Mouse (Mus musculus): Measurements from ENCODE around the gene H2-K1. TPM values are rescaled to one million over a fixed set of nuclear protein-coding genes. Genes with fewer than 3 reads are reported as not detected.

The H2-K1 gene
- polyA plus RNA-seq, 1 experiment from 2014 or later: 13.3 TPM

DNA sequence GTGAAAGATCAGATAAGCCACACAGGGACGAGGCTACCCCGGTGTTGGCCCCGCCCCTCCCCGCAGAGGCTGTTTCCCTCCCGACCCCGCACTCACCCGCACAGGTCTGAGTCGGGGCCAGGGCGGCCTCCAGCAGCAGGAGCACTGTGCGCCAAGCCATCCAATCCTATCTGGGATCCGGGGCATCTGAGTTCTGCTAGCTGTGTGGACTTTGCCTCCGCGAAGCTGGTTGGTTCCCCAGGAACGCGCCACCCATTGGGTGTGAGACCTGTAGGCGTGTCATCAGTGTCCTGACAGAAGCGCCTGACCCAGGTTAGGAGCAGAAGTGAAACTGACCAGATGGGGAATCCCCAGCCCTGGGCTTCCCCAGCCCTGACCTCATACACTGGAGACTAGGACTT is 21.5 kb downstream of the H2-K1 start:
- H3K27me3 ChIP-seq: peaks cover 63% of the 10 kb centered on the region
- H3K9ac ChIP-seq: peak overlapping the region; percentile 49
- no peaks in the 10 kb centered on the region for H3K9me3 ChIP-seq

GRCm38 (mm10) chr17:33977861-33978557 is 22.1 kb downstream of the H2-K1 start:
- Histone ChIP-seq H3K9me3 (no peaks in the 10 kb centered on the region), H3K27ac (replicated peaks) (no peak overlapping the region), H3K4me3 (peak overlapping the region; percentile 35), H3K36me3 (no peaks in the 10 kb centered on the region), H3K9ac (peak overlapping the region; percentile 49), H3K27me3 (peaks cover 69% of the 10 kb centered on the region), H3K4me2 (peak overlapping the region; percentile 56), H3K4me1 (replicated peaks) (peaks cover 26% of the 10 kb centered on the region)
- 2% methylated on average over 57 of the region's 57 CpGs for WGBS
- ATAC-seq (ENCODE audit: low read depth): no peak

More for the DNA sequence above, 21.5 kb downstream of the H2-K1 start:
- 3% methylated on average over 17 of the region's 17 CpGs for WGBS
- Histone ChIP-seq H3K27ac (replicated peaks) (no peak overlapping the region), H3K4me2 (peak overlapping the region; percentile 56), H3K4me1 (replicated peaks) (peaks cover 26% of the 10 kb centered on the region), H3K4me3 (peak overlapping the region; percentile 35), H3K36me3 (no peaks in the 10 kb centered on the region)
- no peak for ATAC-seq (ENCODE audit: low read depth)

DNA sequence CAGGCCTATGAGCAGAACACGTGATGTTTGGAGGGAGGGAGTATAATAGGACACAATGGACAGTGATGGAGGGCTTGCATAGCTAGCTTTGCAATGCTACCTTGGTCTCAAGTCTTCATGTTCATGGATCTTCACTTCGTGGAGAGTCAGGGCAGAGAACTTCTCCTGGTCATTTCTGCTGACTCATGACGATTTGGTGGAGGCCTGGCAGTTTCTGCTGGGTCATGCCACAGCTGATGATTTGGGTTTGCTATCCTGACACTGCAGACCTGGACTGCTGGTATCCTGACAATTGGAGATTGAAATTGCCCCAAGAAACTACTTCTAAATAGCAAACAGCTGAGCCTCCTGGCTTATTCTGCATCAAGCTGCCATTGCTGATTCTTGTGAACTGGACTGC is 26.6 kb downstream of the H2-K1 start:
- ATAC-seq (ENCODE audit: low read depth): no peak
- H3K4me1 ChIP-seq (replicated peaks): peaks cover 10% of the 10 kb centered on the region
- no peaks in the 10 kb centered on the region for H3K36me3 ChIP-seq
- H3K4me3 ChIP-seq: no peak overlapping the region
- H3K9me3 ChIP-seq: no peaks in the 10 kb centered on the region
- no peak overlapping the region for H3K9ac ChIP-seq
- peaks cover 53% of the 10 kb centered on the region for H3K27me3 ChIP-seq
- no peak overlapping the region for H3K27ac ChIP-seq (replicated peaks)
- 64% methylated on average over 3 of the region's 3 CpGs for WGBS
- no peak overlapping the region for H3K4me2 ChIP-seq

- Histone ChIP-seq H3K4me1 (replicated peaks) (0 out of 2 replicates have a peak, but pooled peaks cover 1% of the 10 kb centered on the region), H3K36me3 (no peaks in the 10 kb centered on the region), H3K27me3 (peaks cover 45% of the 10 kb centered on the region), H3K4me3 (no peak overlapping the region), H3K9me3 (no peaks in the 10 kb centered on the region), H3K9ac (no peak overlapping the region), H3K4me2 (no peak overlapping the region), H3K27ac (replicated peaks) (no peak overlapping the region)
- ATAC-seq (ENCODE audit: low read depth): no peak
- 14% methylated on average over 1 of the region's 1 CpGs for WGBS
These were observed 27.5 kb downstream of the H2-K1 start for GRCm38 (mm10) chr17:33972691-33973090.

DNA sequence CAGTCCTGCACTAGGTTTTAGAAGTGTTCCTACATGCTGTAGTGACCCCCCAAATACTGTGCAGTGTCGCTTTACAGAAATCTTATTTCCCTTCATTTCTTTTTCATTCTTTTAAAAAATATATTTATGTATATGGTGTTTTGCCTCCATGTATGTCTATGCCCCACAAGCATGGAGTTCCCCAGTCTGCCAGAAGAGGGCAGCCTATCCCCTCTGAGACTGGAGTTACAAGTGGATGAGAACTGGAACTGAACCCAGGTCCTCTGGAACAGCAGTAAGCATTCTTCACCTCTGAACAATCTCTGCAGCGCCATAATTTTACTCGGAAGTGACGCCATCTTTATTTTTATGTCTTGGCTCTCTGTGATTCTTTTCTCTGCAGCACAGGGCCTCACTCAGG is 30.8 kb downstream of the H2-K1 start:
- Histone ChIP-seq H3K36me3 (peaks cover 22% of the 10 kb centered on the region), H3K27ac (replicated peaks) (no peak overlapping the region), H3K9me3 (no peaks in the 10 kb centered on the region), H3K9ac (no peak overlapping the region), H3K27me3 (peaks cover 17% of the 10 kb centered on the region), H3K4me2 (no peak overlapping the region), H3K4me3 (no peak overlapping the region), H3K4me1 (replicated peaks) (no peaks in the 10 kb centered on the region)
- ATAC-seq (ENCODE audit: low read depth): no peak
- 75% methylated on average over 4 of the region's 4 CpGs for WGBS

DNA sequence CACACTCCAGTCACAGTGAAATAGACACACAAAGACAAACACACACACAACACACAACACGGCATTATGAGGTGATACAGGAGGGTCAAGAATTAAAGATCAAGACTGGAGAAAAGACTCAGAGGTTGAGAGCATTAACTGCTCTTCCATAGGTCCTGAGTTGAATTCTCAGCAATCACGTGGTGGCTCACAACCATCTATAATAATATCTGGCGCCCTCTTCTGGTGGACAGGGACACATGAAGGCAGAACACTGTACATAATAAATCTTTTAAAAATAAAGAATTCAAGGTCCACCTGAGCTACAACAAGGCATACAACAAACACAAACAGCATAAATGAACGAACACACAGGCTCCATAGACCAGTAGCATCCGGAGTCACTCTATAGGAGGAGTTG is 31.2 kb downstream of the H2-K1 start:
- Histone ChIP-seq H3K4me1 (replicated peaks) (no peaks in the 10 kb centered on the region), H3K9me3 (no peaks in the 10 kb centered on the region), H3K4me3 (no peak overlapping the region), H3K27me3 (peaks cover 14% of the 10 kb centered on the region), H3K27ac (replicated peaks) (no peak overlapping the region), H3K4me2 (no peak overlapping the region), H3K9ac (no peak overlapping the region), H3K36me3 (peaks cover 25% of the 10 kb centered on the region)
- WGBS: 27% methylated on average over 5 of the region's 5 CpGs
- peak; percentile 64 for ATAC-seq (ENCODE audit: low read depth)

- H3K27me3 ChIP-seq: peaks cover 10% of the 10 kb centered on the region
- no peak overlapping the region for H3K4me2 ChIP-seq
- H3K9me3 ChIP-seq: no peaks in the 10 kb centered on the region
- H3K4me1 ChIP-seq (replicated peaks): no peaks in the 10 kb centered on the region
- no peak overlapping the region for H3K27ac ChIP-seq (replicated peaks)
- ATAC-seq (ENCODE audit: low read depth): peak; percentile 87
- H3K9ac ChIP-seq: no peak overlapping the region
- no peak overlapping the region for H3K4me3 ChIP-seq
- 2% methylated on average over 9 of the region's 9 CpGs for WGBS
- peaks cover 29% of the 10 kb centered on the region for H3K36me3 ChIP-seq
These were observed 31.7 kb downstream of the H2-K1 start for GRCm38 (mm10) chr17:33968489-33968888.

DNA sequence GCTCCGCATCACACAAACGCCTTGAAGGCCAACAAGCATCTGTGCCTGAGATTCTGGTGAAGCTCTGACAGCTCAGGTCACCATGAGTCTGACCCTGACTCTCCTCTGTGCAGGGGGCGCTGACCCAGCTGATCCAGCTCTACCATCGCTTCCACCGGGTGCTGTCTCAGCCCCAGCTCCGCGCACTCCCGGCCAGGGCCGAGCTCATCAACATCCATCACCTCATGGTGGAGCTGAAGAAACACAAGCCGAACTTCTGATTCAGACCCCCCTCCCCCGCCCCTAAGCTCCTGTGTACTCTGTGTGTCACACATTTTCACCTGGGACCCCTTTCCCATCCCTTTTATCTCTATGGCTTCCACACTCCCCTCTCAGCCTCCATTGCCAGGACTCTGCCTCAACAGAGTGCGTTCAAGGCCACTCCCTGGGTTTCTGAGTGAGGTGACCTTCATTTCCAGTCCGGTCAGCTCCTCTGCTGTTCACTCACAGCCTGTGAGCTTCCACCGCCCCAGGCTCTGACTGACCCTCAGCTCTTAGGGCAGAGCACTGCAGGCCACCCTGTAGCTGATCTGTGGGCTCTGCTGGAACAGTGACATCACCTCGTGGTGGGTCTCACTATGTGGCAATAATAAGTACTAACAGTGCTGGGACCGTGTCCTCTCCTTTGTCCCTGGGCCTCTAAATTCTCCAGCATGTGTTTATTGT is 34.1 kb downstream of the H2-K1 start:
- no peak overlapping the region for H3K9ac ChIP-seq
- ATAC-seq (ENCODE audit: low read depth): no peak
- H3K27ac ChIP-seq (replicated peaks): no peak overlapping the region
- H3K9me3 ChIP-seq: no peaks in the 10 kb centered on the region
- no peaks in the 10 kb centered on the region for H3K4me1 ChIP-seq (replicated peaks)
- no peak overlapping the region for H3K4me3 ChIP-seq
- H3K4me2 ChIP-seq: no peak overlapping the region
- no peaks in the 10 kb centered on the region for H3K27me3 ChIP-seq
- H3K36me3 ChIP-seq: peaks cover 54% of the 10 kb centered on the region
- WGBS: 91% methylated on average over 16 of the region's 16 CpGs

DNA sequence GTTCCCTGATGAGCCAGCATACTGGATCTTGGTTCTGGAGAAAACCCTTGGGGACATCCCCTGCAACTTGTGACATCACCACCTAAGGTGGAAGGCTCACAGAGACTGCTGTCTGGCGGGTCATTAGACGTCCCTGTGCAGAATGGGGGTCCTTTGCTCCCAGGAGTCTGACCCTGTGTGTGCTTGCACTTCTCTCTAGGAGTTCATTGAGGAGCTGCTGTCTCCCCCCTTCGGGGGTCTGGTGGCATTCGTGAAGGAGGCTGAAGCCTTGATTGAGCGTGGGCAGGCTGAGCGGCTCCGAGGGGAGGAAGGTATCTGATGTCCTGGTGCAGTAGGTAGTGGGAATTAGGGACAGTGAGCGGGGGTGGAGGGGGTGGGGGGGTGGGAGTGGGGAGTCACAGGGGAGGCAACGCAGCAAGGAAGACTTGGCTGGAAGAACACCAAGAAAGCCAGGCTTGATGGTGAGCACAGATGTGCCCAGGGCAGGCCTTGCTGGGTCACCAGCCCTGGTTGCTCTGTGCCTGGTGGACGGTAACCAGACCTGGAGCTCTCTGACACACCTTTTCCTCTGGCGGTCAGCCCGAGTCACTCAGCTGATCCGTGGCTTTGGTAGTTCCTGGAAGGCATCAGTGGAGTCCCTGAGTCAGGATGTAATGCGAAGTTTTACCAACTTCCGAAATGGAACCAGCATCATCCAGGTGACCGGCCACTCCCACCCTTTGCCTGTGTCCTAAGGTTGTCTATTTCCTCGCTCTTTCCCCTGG is 34.9 kb downstream of the H2-K1 start:
- ATAC-seq (ENCODE audit: low read depth): no peak
- Histone ChIP-seq H3K9me3 (no peaks in the 10 kb centered on the region), H3K36me3 (peaks cover 61% of the 10 kb centered on the region)

GRCm38 (mm10) chr17:33962876-33963275 is 37.3 kb downstream of the H2-K1 start:
- Histone ChIP-seq H3K36me3 (peaks cover 84% of the 10 kb centered on the region), H3K27me3 (no peaks in the 10 kb centered on the region)

More for the DNA sequence above, 34.9 kb downstream of the H2-K1 start:
- 90% methylated on average over 14 of the region's 17 CpGs for WGBS
- Histone ChIP-seq H3K4me2 (no peak overlapping the region), H3K27ac (replicated peaks) (no peak overlapping the region), H3K9ac (no peak overlapping the region), H3K4me3 (no peak overlapping the region), H3K4me1 (replicated peaks) (no peaks in the 10 kb centered on the region), H3K27me3 (no peaks in the 10 kb centered on the region)

GRCm38 (mm10) chr17:33959948-33960347 is 40.2 kb downstream of the H2-K1 start:
- Histone ChIP-seq H3K27me3 (no peaks in the 10 kb centered on the region), H3K9me3 (no peaks in the 10 kb centered on the region), H3K4me3 (no peak overlapping the region), H3K27ac (replicated peaks) (no peak overlapping the region), H3K4me2 (no peak overlapping the region), H3K36me3 (peaks cover 67% of the 10 kb centered on the region), H3K9ac (no peak overlapping the region), H3K4me1 (replicated peaks) (peaks cover 20% of the 10 kb centered on the region)
- WGBS: 93% methylated on average over 15 of the region's 15 CpGs
- no peak for ATAC-seq (ENCODE audit: low read depth)

More at GRCm38 (mm10) chr17:33962876-33963275, 37.3 kb downstream of the H2-K1 start:
- Histone ChIP-seq H3K9me3 (no peaks in the 10 kb centered on the region), H3K4me3 (no peak overlapping the region), H3K4me2 (no peak overlapping the region), H3K27ac (replicated peaks) (no peak overlapping the region), H3K9ac (0 out of 2 replicates have a peak overlapping the region, but pooled peaks have one; percentile 17), H3K4me1 (replicated peaks) (0 out of 2 replicates have a peak, but pooled peaks cover 3% of the 10 kb centered on the region)
- 91% methylated on average over 7 of the region's 7 CpGs for WGBS
- no peak for ATAC-seq (ENCODE audit: low read depth)

DNA sequence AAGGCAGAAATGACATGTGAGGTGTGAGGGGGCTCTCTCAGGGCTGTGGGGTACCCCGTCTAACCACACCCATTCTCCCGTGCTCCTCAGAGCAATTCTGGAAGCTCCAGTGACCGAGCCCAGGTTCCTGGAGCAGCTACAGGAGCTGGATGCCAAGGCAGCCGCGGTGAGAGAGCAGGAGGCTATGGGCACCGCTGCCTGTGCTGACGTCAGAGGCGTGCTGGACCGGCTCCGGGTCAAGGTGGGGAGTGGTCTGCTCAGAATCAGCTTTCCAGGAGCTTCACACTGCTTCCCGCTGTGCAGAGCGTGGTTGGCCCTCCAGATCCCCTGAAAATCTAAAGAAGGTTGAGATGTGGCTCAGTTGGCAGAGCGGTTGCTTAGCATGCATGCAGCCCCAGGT is 41.0 kb downstream of the H2-K1 start:
- Histone ChIP-seq H3K9ac (no peak overlapping the region), H3K4me2 (no peak overlapping the region), H3K27ac (replicated peaks) (no peak overlapping the region), H3K4me1 (replicated peaks) (peaks cover 27% of the 10 kb centered on the region), H3K27me3 (no peaks in the 10 kb centered on the region), H3K36me3 (peaks cover 68% of the 10 kb centered on the region), H3K9me3 (no peaks in the 10 kb centered on the region), H3K4me3 (no peak overlapping the region)
- ATAC-seq (ENCODE audit: low read depth): no peak
- WGBS: 96% methylated on average over 13 of the region's 13 CpGs
